Mouse (Mus musculus): ENCODE measurements around the gene Slc4a1ap. TPM values are rescaled to one million over a fixed set of nuclear protein-coding genes. Genes with fewer than 3 reads are reported as not detected.

The Slc4a1ap gene
- total RNA-seq, 1 experiment: 30.2 TPM

- Histone ChIP-seq H3K9ac (ENCODE audit: insufficient read depth, low read depth, low read length, poor library complexity, severe bottlenecking) (no peak overlapping the region), H3K27ac (ENCODE audit: insufficient read depth, low read depth, low read length, poor library complexity, severe bottlenecking) (no peak overlapping the region), H3K9me3 (ENCODE audit: control insufficient read depth, insufficient read depth, low read depth, low read length) (no peaks in the 10 kb centered on the region), H3K36me3 (ENCODE audit: control insufficient read depth, insufficient read depth, low read length, poor library complexity, severe bottlenecking) (no peaks in the 10 kb centered on the region), H3K4me1 (ENCODE audit: control insufficient read depth in 2 of 2, insufficient read depth in 2 of 2, low read length in 2 of 2, poor library complexity in 1 of 2) (no peaks in the 10 kb centered on the region), H3K4me3 (ENCODE audit: insufficient read depth in 1 of 2, low read depth in 1 of 2, low read length in 2 of 2, poor library complexity in 1 of 2, severe bottlenecking in 1 of 2) (no peak overlapping the region)
- no peak for TF ChIP-seq CHD2 (IDR thresholded peaks at IDR 0.05; ENCODE audit: low read depth, low read length)
- no peak for TF ChIP-seq HCFC1 (IDR thresholded peaks at IDR 0.05; ENCODE audit: borderline replicate concordance, insufficient read depth, low read length)
- TF ChIP-seq ZC3H11A (IDR thresholded peaks at IDR 0.05; ENCODE audit: borderline replicate concordance, low read depth, low read length): no peak
- TF ChIP-seq MAFK (IDR thresholded peaks at IDR 0.05; ENCODE audit: insufficient read depth, low read depth, low read length): no peak
- no peak for TF ChIP-seq ZNF384 (IDR thresholded peaks at IDR 0.05; ENCODE audit: low read depth, low read length)
- no peak for DNase-seq (ENCODE audit: low read depth, low spot score)
- in situ Hi-C loops (cut with MboI; ENCODE audit: low sequenced_read_pairs in 2 of 2, unreplicated experiment in 2 of 2): loop anchor here in 1 of 2 experiments (25.0 kb wide), 1 partner anchor 606 kb away; no protein-coding TSS in a partner anchor
Observed at GRCm38 (mm10) chr5:31581263-31581662, 54.5 kb downstream of the Slc4a1ap start.

GRCm38 (mm10) chr5:31581932-31582331 lies 55.1 kb downstream of the Slc4a1ap start:
- DNase-seq (ENCODE audit: low read depth, low spot score): no peak
- TF ChIP-seq CHD2 (IDR thresholded peaks at IDR 0.05; ENCODE audit: low read depth, low read length) (no peak), MAFK (IDR thresholded peaks at IDR 0.05; ENCODE audit: insufficient read depth, low read depth, low read length) (no peak), ZC3H11A (IDR thresholded peaks at IDR 0.05; ENCODE audit: borderline replicate concordance, low read depth, low read length) (no peak), ZNF384 (IDR thresholded peaks at IDR 0.05; ENCODE audit: low read depth, low read length) (no peak), HCFC1 (IDR thresholded peaks at IDR 0.05; ENCODE audit: borderline replicate concordance, insufficient read depth, low read length) (no peak)
- no peaks in the 10 kb centered on the region for H3K4me1 ChIP-seq (ENCODE audit: control insufficient read depth in 2 of 2, insufficient read depth in 2 of 2, low read length in 2 of 2, poor library complexity in 1 of 2)
- H3K27ac ChIP-seq (ENCODE audit: insufficient read depth, low read depth, low read length, poor library complexity, severe bottlenecking): no peak overlapping the region
- H3K9me3 ChIP-seq (ENCODE audit: control insufficient read depth, insufficient read depth, low read depth, low read length): no peaks in the 10 kb centered on the region
- no peak overlapping the region for H3K9ac ChIP-seq (ENCODE audit: insufficient read depth, low read depth, low read length, poor library complexity, severe bottlenecking)
- no peaks in the 10 kb centered on the region for H3K36me3 ChIP-seq (ENCODE audit: control insufficient read depth, insufficient read depth, low read length, poor library complexity, severe bottlenecking)
- no peak overlapping the region for H3K4me3 ChIP-seq (ENCODE audit: insufficient read depth in 1 of 2, low read depth in 1 of 2, low read length in 2 of 2, poor library complexity in 1 of 2, severe bottlenecking in 1 of 2)
- in situ Hi-C loops (cut with MboI; ENCODE audit: low sequenced_read_pairs in 2 of 2, unreplicated experiment in 2 of 2): loop anchor here in 1 of 2 experiments (25.0 kb wide), 1 partner anchor 605 kb away; no protein-coding TSS in a partner anchor

GRCm38 (mm10) chr5:31583261-31583660 lies 56.5 kb downstream of the Slc4a1ap start:
- Histone ChIP-seq H3K9ac (ENCODE audit: insufficient read depth, low read depth, low read length, poor library complexity, severe bottlenecking) (no peak overlapping the region), H3K4me3 (ENCODE audit: insufficient read depth in 1 of 2, low read depth in 1 of 2, low read length in 2 of 2, poor library complexity in 1 of 2, severe bottlenecking in 1 of 2) (no peak overlapping the region), H3K27ac (ENCODE audit: insufficient read depth, low read depth, low read length, poor library complexity, severe bottlenecking) (no peak overlapping the region), H3K4me1 (ENCODE audit: control insufficient read depth in 2 of 2, insufficient read depth in 2 of 2, low read length in 2 of 2, poor library complexity in 1 of 2) (no peaks in the 10 kb centered on the region), H3K9me3 (ENCODE audit: control insufficient read depth, insufficient read depth, low read depth, low read length) (no peaks in the 10 kb centered on the region), H3K36me3 (ENCODE audit: control insufficient read depth, insufficient read depth, low read length, poor library complexity, severe bottlenecking) (no peaks in the 10 kb centered on the region)
- no peak for DNase-seq (ENCODE audit: low read depth, low spot score)
- no peak for TF ChIP-seq ZC3H11A (IDR thresholded peaks at IDR 0.05; ENCODE audit: borderline replicate concordance, low read depth, low read length)
- TF ChIP-seq CHD2 (IDR thresholded peaks at IDR 0.05; ENCODE audit: low read depth, low read length): no peak
- no peak for TF ChIP-seq ZNF384 (IDR thresholded peaks at IDR 0.05; ENCODE audit: low read depth, low read length)
- TF ChIP-seq HCFC1 (IDR thresholded peaks at IDR 0.05; ENCODE audit: borderline replicate concordance, insufficient read depth, low read length): no peak
- no peak for TF ChIP-seq MAFK (IDR thresholded peaks at IDR 0.05; ENCODE audit: insufficient read depth, low read depth, low read length)
- in situ Hi-C loops (cut with MboI; ENCODE audit: low sequenced_read_pairs in 2 of 2, unreplicated experiment in 2 of 2): loop anchor here in 1 of 2 experiments (25.0 kb wide), 1 partner anchor 604 kb away; no protein-coding TSS in a partner anchor

- Histone ChIP-seq H3K27ac (ENCODE audit: insufficient read depth, low read depth, low read length, poor library complexity, severe bottlenecking) (no peak overlapping the region), H3K36me3 (ENCODE audit: control insufficient read depth, insufficient read depth, low read length, poor library complexity, severe bottlenecking) (no peaks in the 10 kb centered on the region), H3K9ac (ENCODE audit: insufficient read depth, low read depth, low read length, poor library complexity, severe bottlenecking) (no peak overlapping the region), H3K9me3 (ENCODE audit: control insufficient read depth, insufficient read depth, low read depth, low read length) (no peaks in the 10 kb centered on the region), H3K4me1 (ENCODE audit: control insufficient read depth in 2 of 2, insufficient read depth in 2 of 2, low read length in 2 of 2, poor library complexity in 1 of 2) (no peaks in the 10 kb centered on the region), H3K4me3 (ENCODE audit: insufficient read depth in 1 of 2, low read depth in 1 of 2, low read length in 2 of 2, poor library complexity in 1 of 2, severe bottlenecking in 1 of 2) (no peak overlapping the region)
- DNase-seq (ENCODE audit: low read depth, low spot score): no peak
- TF ChIP-seq ZNF384 (IDR thresholded peaks at IDR 0.05; ENCODE audit: low read depth, low read length) (no peak), ZC3H11A (IDR thresholded peaks at IDR 0.05; ENCODE audit: borderline replicate concordance, low read depth, low read length) (no peak), CHD2 (IDR thresholded peaks at IDR 0.05; ENCODE audit: low read depth, low read length) (no peak), MAFK (IDR thresholded peaks at IDR 0.05; ENCODE audit: insufficient read depth, low read depth, low read length) (no peak), HCFC1 (IDR thresholded peaks at IDR 0.05; ENCODE audit: borderline replicate concordance, insufficient read depth, low read length) (no peak)
- in situ Hi-C loops (cut with MboI; ENCODE audit: low sequenced_read_pairs in 2 of 2, unreplicated experiment in 2 of 2): loop anchor here in 1 of 2 experiments (25.0 kb wide), 1 partner anchor 602 kb away; no protein-coding TSS in a partner anchor
Observed at GRCm38 (mm10) chr5:31585526-31585925, 58.7 kb downstream of the Slc4a1ap start.
